Mouse (Mus musculus) limb, embryonic 14.5 days (tissue): ENCODE results near the gene Zfp512b. TPM values are rescaled to one million over a fixed set of nuclear protein-coding genes. Genes with fewer than 3 reads are reported as not detected.

Source experiments
- ATAC-seq: fragments of 200-750 bp; cut with Nextera tagmentation; 2 replicates; pipeline ENCODE4 v1.8.0; 2017; ENCODE audit warnings: low read depth, moderate number of reproducible peaks, moderate TSS enrichment; ENCODE audit not compliant: low FRiP score
- DNase-seq: peaks from one replicate; pipeline ENCODE4 v3.0.0-alpha.2; 2015; ENCODE audit warnings: low spot score
- H3K27ac ChIP-seq: fragments of 300-500 bp; sonication (generic); replicated peaks from 2 replicates; pipeline ENCODE4 v1.5.1; 2014; ENCODE audit warnings: low read depth, mild to moderate bottlenecking, low read length, moderate library complexity, mixed read lengths
- H3K27me3 ChIP-seq: fragments of 300-500 bp; sonication (generic); 2 replicates; pipeline ENCODE4 v1.6.1; 2014; ENCODE audit warnings: low read length, mixed read lengths; ENCODE audit not compliant: control insufficient read depth, insufficient read depth
- H3K36me3 ChIP-seq: fragments of 300-500 bp; sonication (generic); 2 replicates; pipeline ENCODE4 v1.6.1; 2014; ENCODE audit warnings: mild to moderate bottlenecking, low read length, moderate library complexity, mixed read lengths; ENCODE audit not compliant: control insufficient read depth, insufficient read depth
- H3K4me1 ChIP-seq: fragments of 300-500 bp; sonication (generic); 2 replicates; pipeline ENCODE4 v1.6.1; 2014; ENCODE audit warnings: antibody characterized with exemption, low read length, mixed read lengths; ENCODE audit not compliant: control insufficient read depth, insufficient read depth
- H3K4me2 ChIP-seq: fragments of 300-500 bp; sonication (generic); replicated peaks from 2 replicates; pipeline ENCODE4 v1.6.1; 2014; ENCODE audit warnings: low read depth, mild to moderate bottlenecking, low read length, moderate library complexity; ENCODE audit not compliant: severe bottlenecking
- H3K4me3 ChIP-seq: fragments of 300-500 bp; sonication (generic); replicated peaks from 2 replicates; pipeline ENCODE4 v1.5.1; 2014; ENCODE audit warnings: low read length
- H3K9ac ChIP-seq: fragments of 300-500 bp; sonication (generic); 2 replicates; pipeline ENCODE4 v1.6.1; 2014; ENCODE audit warnings: mild to moderate bottlenecking, low read depth, low read length, moderate library complexity; ENCODE audit not compliant: severe bottlenecking
- H3K9me3 ChIP-seq: fragments of 300-500 bp; sonication (generic); 2 replicates; pipeline ENCODE4 v1.6.1; 2016; ENCODE audit warnings: low read length; ENCODE audit not compliant: control insufficient read depth
- POLR2A ChIP-seq: fragments of 200-500 bp; IDR thresholded peaks from 2 replicates; pipeline ENCODE4 v1.8.0; 2012; ENCODE audit warnings: inconsistent platforms, mild to moderate bottlenecking, moderate library complexity, borderline replicate concordance; ENCODE audit not compliant: insufficient read depth, insufficient read length; ENCODE audit errors: extremely low read depth
- WGBS: fragments of 180-500 bp; shearing (Covaris S2); extraction: QIAGEN DNeasy Blood & Tissue Kit; methylation state at CpG from one replicate; pipeline ENCODE4 v1.1.7; 2014; 5-methylcytosine and 5-hydroxymethylcytosine counted together
- polyA plus RNA-seq, 2 experiments: library from polyadenylated mRNA; depleted of rRNA in 1 of 2; stranded (reverse) in 1 of 2; unstranded in 1 of 2; fragments of >200 nt; fragmentation: Nextera tagmentation in 1 of 2; extraction: Ambion mirVana in 1 of 2; gene quantifications; 2 replicates each; pipeline versions ENCODE4 v1.2.1 to v1.2.3; 2012 to 2014

Zfp512b gene
- polyA plus RNA-seq, 2 experiments: 58.8 to 102 TPM

- peaks cover 6% of the 10 kb centered on the region; the same call in 1 of the 2 replicates for H3K27me3 ChIP-seq
- no peak overlapping the region for H3K9ac ChIP-seq
- no peak for ATAC-seq
- TF ChIP-seq POLR2A: no peak
- H3K9me3 ChIP-seq: no peaks in the 10 kb centered on the region
- no peak overlapping the region for H3K4me2 ChIP-seq
- peaks cover 21% of the 10 kb centered on the region for H3K36me3 ChIP-seq
- H3K27ac ChIP-seq: no peak overlapping the region
- H3K4me3 ChIP-seq: no peak overlapping the region
- no peak for DNase-seq
- peaks cover 8% of the 10 kb centered on the region for H3K4me1 ChIP-seq
Measured at GRCm38 (mm10) chr2:181593937-181594336, 1.3 kb upstream of the Zfp512b start.

DNA sequence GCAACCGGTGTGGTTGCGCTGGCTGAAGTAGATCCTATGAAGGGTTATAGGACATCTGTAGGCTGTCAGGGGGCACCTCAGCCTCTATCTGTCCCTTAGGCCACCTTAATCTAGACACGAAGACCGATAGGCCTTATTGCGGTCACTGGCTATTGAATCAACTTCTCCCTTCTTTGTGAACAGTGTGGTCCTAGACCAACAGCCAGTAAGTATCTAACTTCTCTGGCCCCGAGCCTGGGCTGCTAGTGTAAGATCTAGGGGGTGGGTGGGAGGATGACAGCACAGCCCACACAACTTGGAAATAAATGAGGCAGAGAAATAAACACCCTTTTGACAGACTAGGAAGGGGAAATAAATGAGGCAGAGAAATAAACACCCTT is 429 bp upstream of the Zfp512b start:
- TF ChIP-seq POLR2A: no peak
- H3K36me3 ChIP-seq: peaks cover 30% of the 10 kb centered on the region
- H3K9ac ChIP-seq: peak overlapping the region; percentile 90
- H3K4me1 ChIP-seq: peaks cover 8% of the 10 kb centered on the region
- WGBS: 3% methylated on average over 6 of the region's 6 CpGs
- ATAC-seq: peak; percentile 9; the same call in 1 of the 2 replicates
- peak overlapping the region; percentile 80 for H3K4me2 ChIP-seq
- H3K27me3 ChIP-seq: no peaks in the 10 kb centered on the region
- H3K27ac ChIP-seq: peak overlapping the region; percentile 77
- no peak for DNase-seq
- H3K4me3 ChIP-seq: peak overlapping the region; percentile 96
- no peaks in the 10 kb centered on the region for H3K9me3 ChIP-seq

DNA sequence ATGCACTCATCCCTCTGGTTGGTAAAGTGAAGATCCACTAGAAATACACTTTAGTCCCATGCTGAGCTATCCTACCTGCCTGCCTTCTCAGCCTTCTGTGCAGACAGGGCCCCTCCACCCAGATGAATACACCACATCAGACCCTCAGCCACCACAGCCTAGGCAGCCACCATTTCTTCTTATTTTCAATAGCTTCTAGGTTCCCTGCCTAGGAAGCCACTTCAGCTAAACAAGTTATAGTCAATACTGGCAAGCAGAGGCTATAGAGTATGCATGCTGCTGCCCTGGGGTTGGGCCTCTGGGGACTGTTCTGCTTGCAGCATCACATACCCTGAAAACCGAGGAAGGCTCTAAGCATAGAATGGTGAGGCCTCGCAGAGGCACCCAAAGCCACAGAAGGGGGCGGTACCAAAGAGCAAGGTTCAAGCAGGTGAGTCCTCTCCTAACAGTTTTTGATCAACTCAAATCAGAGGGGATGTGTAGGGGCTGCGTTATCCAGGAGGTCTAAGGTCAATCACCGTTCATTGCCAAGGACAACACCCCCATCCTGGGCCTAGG is 996 bp downstream of the Zfp512b start, which contains the start of gene Prpf6:
Gene Prpf6 (plus strand): TSS at position 341 of the 558 bp plus-strand sequence.
- 20% methylated on average over 4 of the region's 5 CpGs for WGBS
- Histone ChIP-seq H3K4me3 (peak within 1 kb of the TSS; percentile 96), H3K4me2 (peak within 1 kb of the TSS; percentile 80), H3K9ac (peak within 1 kb of the TSS; percentile 90), H3K27me3 (no peaks in the 10 kb centered on the region), H3K9me3 (no peaks in the 10 kb centered on the region), H3K4me1 (peaks cover 8% of the 10 kb centered on the region), H3K27ac (peak within 1 kb of the TSS; percentile 77), H3K36me3 (peaks cover 43% of the 10 kb centered on the region)
- ATAC-seq (no peak), DNase-seq (no peak)
- TF ChIP-seq POLR2A: no peak

- Histone ChIP-seq H3K4me2 (no peak overlapping the region), H3K36me3 (peaks cover 55% of the 10 kb centered on the region), H3K4me3 (no peak overlapping the region), H3K9ac (no peak overlapping the region), H3K4me1 (peaks cover 8% of the 10 kb centered on the region), H3K27ac (no peak overlapping the region), H3K27me3 (no peaks in the 10 kb centered on the region), H3K9me3 (no peaks in the 10 kb centered on the region)
- 97% methylated on average over 5 of the region's 5 CpGs for WGBS
- ATAC-seq (no peak), DNase-seq (no peak)
- no peak for TF ChIP-seq POLR2A
Measured at GRCm38 (mm10) chr2:181590471-181590870, 2.1 kb downstream of the Zfp512b start.

DNA sequence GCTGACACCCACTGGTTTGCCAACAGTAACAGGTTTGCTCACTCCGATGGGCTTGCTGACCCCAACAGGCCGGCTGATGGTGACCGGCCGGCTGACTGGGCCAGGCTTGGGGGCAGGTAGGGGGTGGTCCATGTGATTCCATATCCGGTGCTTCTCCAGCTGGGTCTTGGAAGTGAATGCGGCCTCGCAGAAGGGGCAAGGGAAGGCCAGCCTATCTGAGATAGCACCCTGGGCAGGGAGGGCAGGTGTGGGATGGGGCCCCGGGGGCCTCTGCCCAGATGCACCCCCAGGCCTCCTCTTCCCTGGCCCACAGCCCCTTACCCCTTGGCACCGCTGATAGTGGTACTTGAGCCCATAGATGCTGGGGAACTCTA is 2.9 kb downstream of the Zfp512b start:
- Histone ChIP-seq H3K9ac (no peak overlapping the region), H3K4me2 (no peak overlapping the region), H3K4me1 (peaks cover 8% of the 10 kb centered on the region), H3K4me3 (no peak overlapping the region), H3K27ac (no peak overlapping the region), H3K36me3 (peaks cover 62% of the 10 kb centered on the region), H3K27me3 (no peaks in the 10 kb centered on the region), H3K9me3 (no peaks in the 10 kb centered on the region)
- no peak for TF ChIP-seq POLR2A
- DNase-seq (no peak), ATAC-seq (no peak)
- WGBS: 90% methylated on average over 9 of the region's 9 CpGs
